Mouse (Mus musculus) heart, postnatal 0 days (tissue): ENCODE results near the gene Ss18l1. TPM values are rescaled to one million over a fixed set of nuclear protein-coding genes. Genes with fewer than 3 reads are reported as not detected.

Source experiments
- ATAC-seq: fragments of 200-750 bp; cut with Nextera tagmentation; 2 replicates; pipeline ENCODE4 v1.8.0; 2017; ENCODE audit warnings: low read depth, moderate number of reproducible peaks, moderate library complexity; ENCODE audit not compliant: insufficient read depth
- DNase-seq: peaks from one replicate; pipeline ENCODE4 v3.0.0-alpha.2; 2016; ENCODE audit warnings: low spot score
- H3K27ac ChIP-seq: fragments of 300-500 bp; sonication (generic); 2 replicates; pipeline ENCODE4 v1.5.1; 2014; ENCODE audit warnings: low read depth, mild to moderate bottlenecking
- H3K27me3 ChIP-seq: fragments of 300-500 bp; sonication (generic); 2 replicates; pipeline ENCODE4 v1.6.1; 2014; ENCODE audit warnings: low read length, mixed read lengths; ENCODE audit not compliant: control insufficient read depth, insufficient read depth
- H3K36me3 ChIP-seq: fragments of 300-500 bp; sonication (generic); replicated peaks from 2 replicates; pipeline ENCODE4 v1.6.1; 2014; ENCODE audit warnings: low read length, mixed read lengths; ENCODE audit not compliant: control insufficient read depth, insufficient read depth
- H3K4me1 ChIP-seq: fragments of 300-500 bp; sonication (generic); 2 replicates; pipeline ENCODE4 v1.6.1; 2014; ENCODE audit warnings: antibody characterized with exemption; ENCODE audit not compliant: control insufficient read depth, insufficient read depth
- H3K4me2 ChIP-seq: fragments of 300-500 bp; sonication (generic); 2 replicates; pipeline ENCODE4 v1.6.1; 2014; ENCODE audit warnings: low read depth, mild to moderate bottlenecking, low read length, moderate library complexity
- H3K4me3 ChIP-seq: fragments of 300-500 bp; sonication (generic); 2 replicates; pipeline ENCODE4 v1.5.1; 2014; ENCODE audit warnings: low read depth, low read length
- H3K9ac ChIP-seq: fragments of 300-500 bp; sonication (generic); replicated peaks from 2 replicates; pipeline ENCODE4 v1.6.1; 2014; ENCODE audit warnings: low read depth, low read length, mixed read lengths
- H3K9me3 ChIP-seq: fragments of 300-500 bp; sonication (generic); replicated peaks from 2 replicates; pipeline ENCODE4 v1.6.1; 2016; ENCODE audit warnings: low read length; ENCODE audit not compliant: control insufficient read depth
- CTCF ChIP-seq: IDR thresholded peaks from 2 replicates; pipeline ENCODE4 v1.5.1; 2016; ENCODE audit warnings: antibody characterized with exemption, control low read depth, low read depth
- EP300 ChIP-seq: IDR thresholded peaks from 2 replicates; pipeline ENCODE4 v1.6.1; 2016; ENCODE audit warnings: antibody characterized with exemption, low read depth
- whole genome bisulfite sequencing: fragments of 180-500 bp; shearing (Covaris S2); extraction: QIAGEN DNeasy Blood & Tissue Kit; methylation state at CpG from one replicate; pipeline ENCODE4 v1.1.7; 2014; 5-methylcytosine and 5-hydroxymethylcytosine counted together
- polyA plus RNA-seq: library from polyadenylated mRNA; unstranded; fragments of >200 nt; fragmentation: Nextera tagmentation; extraction: Ambion mirVana; gene quantifications from 2 replicates; pipeline ENCODE4 v1.2.1, GENCODE M21; 2015
- total RNA-seq: library from RNA; depleted of rRNA; stranded (reverse); fragments of >200 nt; gene quantifications from 2 replicates; pipeline ENCODE4 v1.2.3, GENCODE M21; 2014; ENCODE audit warnings: low replicate concordance

The Ss18l1 gene
- total and polyA plus RNA-seq, 2 experiments from 2014 or later = 2.3 to 5.3 TPM

- Histone ChIP-seq H3K4me3 (no peak overlapping the region), H3K27ac (no peak overlapping the region), H3K4me1 (no peaks in the 10 kb centered on the region), H3K27me3 (no peaks in the 10 kb centered on the region), H3K9me3 (no peaks in the 10 kb centered on the region), H3K9ac (no peak overlapping the region), H3K36me3 (peaks cover 43% of the 10 kb centered on the region), H3K4me2 (no peak overlapping the region)
- no peak for DNase-seq
- no peak for ATAC-seq
- TF ChIP-seq EP300 (no peak), CTCF (no peak)
- WGBS = 86% methylated on average over 8 of the region's 8 CpGs
Measured at GRCm38 (mm10) chr2:180080680-180081079, 38.4 kb downstream of the Ss18l1 start.

GRCm38 (mm10) chr2:180083063-180083462 is 40.8 kb downstream of the Ss18l1 start:
- no peaks in the 10 kb centered on the region for H3K4me1 ChIP-seq
- DNase-seq = no peak
- H3K27ac ChIP-seq = no peak overlapping the region
- H3K27me3 ChIP-seq = no peaks in the 10 kb centered on the region
- no peak for ATAC-seq
- TF ChIP-seq EP300 (no peak), CTCF (no peak)
- H3K4me2 ChIP-seq = no peak overlapping the region
- WGBS = 87% methylated on average over 10 of the region's 10 CpGs
- H3K9ac ChIP-seq = no peak overlapping the region
- H3K36me3 ChIP-seq = peaks cover 34% of the 10 kb centered on the region
- H3K9me3 ChIP-seq = no peaks in the 10 kb centered on the region
- H3K4me3 ChIP-seq = no peak overlapping the region

- no peaks in the 10 kb centered on the region for H3K4me1 ChIP-seq
- ATAC-seq (no peak), DNase-seq (no peak)
- 44% methylated on average over 3 of the region's 3 CpGs for WGBS
- H3K4me2 ChIP-seq = no peak overlapping the region
- no peaks in the 10 kb centered on the region for H3K9me3 ChIP-seq
- no peaks in the 10 kb centered on the region for H3K27me3 ChIP-seq
- H3K9ac ChIP-seq = no peak overlapping the region
- H3K36me3 ChIP-seq = peaks cover 24% of the 10 kb centered on the region
- TF ChIP-seq EP300 (no peak), CTCF (no peak)
- no peak overlapping the region for H3K27ac ChIP-seq
- no peak overlapping the region for H3K4me3 ChIP-seq
Measured at GRCm38 (mm10) chr2:180084565-180084964, 42.3 kb downstream of the Ss18l1 start.

- H3K9me3 ChIP-seq = no peaks in the 10 kb centered on the region
- TF ChIP-seq CTCF (no peak), EP300 (no peak)
- no peak overlapping the region for H3K27ac ChIP-seq
- no peak overlapping the region for H3K9ac ChIP-seq
- WGBS = 70% methylated on average over 16 of the region's 16 CpGs
- H3K4me2 ChIP-seq = no peak overlapping the region
- no peak for ATAC-seq
- H3K27me3 ChIP-seq = no peaks in the 10 kb centered on the region
- no peak overlapping the region for H3K4me3 ChIP-seq
- peaks cover 20% of the 10 kb centered on the region for H3K36me3 ChIP-seq
- H3K4me1 ChIP-seq = no peaks in the 10 kb centered on the region
- no peak for DNase-seq
Measured at GRCm38 (mm10) chr2:180085926-180086636, 43.8 kb downstream of the Ss18l1 start.

- Histone ChIP-seq H3K36me3 (peaks cover 19% of the 10 kb centered on the region), H3K27ac (no peak overlapping the region), H3K9ac (no peak overlapping the region), H3K4me1 (no peaks in the 10 kb centered on the region), H3K4me3 (no peak overlapping the region), H3K9me3 (no peaks in the 10 kb centered on the region), H3K4me2 (no peak overlapping the region), H3K27me3 (no peaks in the 10 kb centered on the region)
- no peak for TF ChIP-seq CTCF
- no peak for TF ChIP-seq EP300
- ATAC-seq = no peak
- 80% methylated on average over 5 of the region's 5 CpGs for WGBS
- no peak for DNase-seq
Measured at GRCm38 (mm10) chr2:180086637-180087027, 44.3 kb downstream of the Ss18l1 start.

- TF ChIP-seq EP300 = no peak
- no peak for TF ChIP-seq CTCF
- Histone ChIP-seq H3K27ac (no peak overlapping the region), H3K36me3 (peaks cover 14% of the 10 kb centered on the region), H3K4me2 (no peak overlapping the region), H3K9me3 (no peaks in the 10 kb centered on the region), H3K4me3 (no peak overlapping the region), H3K9ac (no peak overlapping the region), H3K27me3 (no peaks in the 10 kb centered on the region), H3K4me1 (no peaks in the 10 kb centered on the region)
- no peak for DNase-seq
- WGBS = 90% methylated on average over 4 of the region's 4 CpGs
- ATAC-seq = no peak
Measured at GRCm38 (mm10) chr2:180087472-180087871, 45.2 kb downstream of the Ss18l1 start.
